Mouse (Mus musculus) neural tube, embryonic 13.5 days (tissue): ENCODE results near the gene Gm44511. TPM values are rescaled to one million over a fixed set of nuclear protein-coding genes. Genes with fewer than 3 reads are reported as not detected.
A peak's percentile ranks its signal among the peaks of the same experiment; 100 is the strongest.
"Not testable (repeated sequence)": the region's sequence is repeated elsewhere in the genome, so short reads cannot be mapped to it uniquely, and the experiment has no call there.

Experiments used
- ATAC-seq: fragments of 200-750 bp; cut with Nextera tagmentation; 2 replicates; pipeline ENCODE4 v1.8.0; 2017; ENCODE audit warnings: low read depth, mild to moderate bottlenecking, moderate TSS enrichment, moderate library complexity
- H3K27ac ChIP-seq: fragments of 300-500 bp; sonication (generic); replicated peaks from 2 replicates; pipeline ENCODE4 v1.5.1; 2015; ENCODE audit warnings: moderate library complexity, mild to moderate bottlenecking, inconsistent platforms
- H3K27me3 ChIP-seq: fragments of 300-500 bp; sonication (generic); 2 replicates; pipeline ENCODE4 v1.6.1; 2015; ENCODE audit warnings: mild to moderate bottlenecking, inconsistent platforms
- H3K36me3 ChIP-seq: fragments of 300-500 bp; sonication (generic); 2 replicates; pipeline ENCODE4 v1.6.1; 2015; ENCODE audit warnings: mild to moderate bottlenecking, inconsistent platforms
- H3K4me1 ChIP-seq: fragments of 300-500 bp; sonication (generic); replicated peaks from 2 replicates; pipeline ENCODE4 v1.6.1; 2015; ENCODE audit warnings: inconsistent platforms
- H3K4me2 ChIP-seq: fragments of 300-500 bp; sonication (generic); 2 replicates; pipeline ENCODE4 v1.6.1; 2015; ENCODE audit warnings: inconsistent platforms, mild to moderate bottlenecking, moderate library complexity
- H3K4me3 ChIP-seq: fragments of 300-500 bp; sonication (generic); 2 replicates; pipeline ENCODE4 v1.5.1; 2015; ENCODE audit warnings: mild to moderate bottlenecking, inconsistent platforms
- H3K9ac ChIP-seq: fragments of 300-500 bp; sonication (generic); 2 replicates; pipeline ENCODE4 v1.6.1; 2015; ENCODE audit warnings: moderate library complexity, mild to moderate bottlenecking, inconsistent platforms
- H3K9me3 ChIP-seq: fragments of 300-500 bp; sonication (generic); 2 replicates; pipeline ENCODE4 v1.6.1; 2016; ENCODE audit warnings: inconsistent platforms
- WGBS: fragments of 180-500 bp; shearing (Covaris S2); methylation state at CpG from one replicate; pipeline ENCODE4 v1.1.7; 2015; 5-methylcytosine and 5-hydroxymethylcytosine counted together
- polyA plus RNA-seq: library from polyadenylated mRNA; unstranded; fragments of >200 nt; fragmentation: Nextera tagmentation; extraction: Ambion mirVana; gene quantifications from 2 replicates; pipeline ENCODE4 v1.2.1, GENCODE M21; 2015

Gm44511 gene
- polyA plus RNA-seq, 1 experiment from 2014 or later, result not detected

DNA sequence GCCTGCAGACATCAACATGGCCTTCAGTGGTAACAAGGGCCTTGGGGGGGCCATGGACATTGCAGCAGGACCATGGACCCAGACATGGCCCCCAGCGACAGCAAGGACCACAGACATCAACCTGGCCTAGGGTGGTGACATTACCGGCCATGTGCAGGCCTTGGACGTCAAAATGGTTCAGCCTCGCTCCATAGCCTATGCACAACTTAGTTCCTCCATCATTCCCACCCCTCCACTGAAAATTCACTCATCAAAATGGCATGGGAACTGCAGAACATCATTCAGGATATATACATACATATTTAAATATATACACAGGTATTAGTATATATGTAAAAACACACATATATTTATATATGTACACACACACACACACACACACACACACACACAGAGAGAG, 21.3 kb upstream of the Gm44511 start:
- H3K4me2 ChIP-seq, result no peak overlapping the region
- no peak overlapping the region for H3K9ac ChIP-seq
- no peak overlapping the region for H3K27ac ChIP-seq
- H3K4me3 ChIP-seq, result no peak overlapping the region
- ATAC-seq, result no peak
- H3K4me1 ChIP-seq, result peaks cover 8% of the 10 kb centered on the region
- no peaks in the 10 kb centered on the region for H3K27me3 ChIP-seq
- H3K36me3 ChIP-seq, result no peaks in the 10 kb centered on the region
- WGBS, result 97% methylated on average over 4 of the region's 4 CpGs
- no peaks in the 10 kb centered on the region for H3K9me3 ChIP-seq

- no peaks in the 10 kb centered on the region for H3K36me3 ChIP-seq
- WGBS, result 68% methylated on average over 8 of the region's 9 CpGs
- H3K4me3 ChIP-seq, result no peak overlapping the region
- ATAC-seq, result no peak
- H3K27ac ChIP-seq, result no peak overlapping the region
- H3K9me3 ChIP-seq, result no peaks in the 10 kb centered on the region
- H3K4me2 ChIP-seq, result no peak overlapping the region
- no peaks in the 10 kb centered on the region for H3K27me3 ChIP-seq
- peaks cover 16% of the 10 kb centered on the region for H3K4me1 ChIP-seq
- H3K9ac ChIP-seq, result no peak overlapping the region
These were observed 20.0 kb upstream of the Gm44511 start for GRCm38 (mm10) chr6:128845998-128846542.

DNA sequence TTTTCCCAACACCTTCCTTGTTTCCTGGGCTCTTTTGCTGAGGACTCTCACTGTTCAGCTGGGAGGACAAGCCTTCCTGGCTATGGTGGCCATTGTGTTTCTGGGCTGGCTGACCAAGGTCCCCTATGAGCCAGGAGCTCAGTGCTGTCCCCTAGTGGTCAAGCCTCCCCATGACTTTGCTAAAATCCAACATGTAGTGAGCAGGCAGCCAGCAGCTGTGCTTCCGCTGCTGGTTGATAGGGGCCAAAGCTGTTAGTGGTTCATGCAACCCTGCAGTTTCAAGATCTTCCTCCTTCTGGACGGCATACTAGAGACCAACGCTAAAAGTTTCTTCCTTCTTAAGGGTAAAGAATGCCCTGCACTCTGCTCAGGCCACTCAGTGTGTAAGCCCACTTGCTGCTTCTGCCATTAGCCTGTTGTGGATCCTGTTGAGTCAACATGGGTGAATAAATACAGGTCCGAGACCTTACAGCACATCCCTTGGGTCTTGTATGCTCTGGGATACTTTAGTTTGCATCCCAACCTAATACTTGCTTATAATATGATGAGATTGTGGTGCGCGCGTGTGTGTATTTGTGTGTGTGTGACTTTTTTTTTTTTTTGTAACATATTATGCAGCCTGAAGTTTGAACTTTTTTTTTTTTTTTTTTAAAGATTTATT, 19.3 kb upstream of the Gm44511 start:
- H3K9me3 ChIP-seq, result no peaks in the 10 kb centered on the region
- no peak for ATAC-seq
- no peak overlapping the region for H3K4me3 ChIP-seq
- 37% methylated on average over 7 of the region's 7 CpGs for WGBS
- H3K36me3 ChIP-seq, result no peaks in the 10 kb centered on the region
- H3K4me2 ChIP-seq, result 0 out of 2 replicates have a peak overlapping the region, but pooled peaks have one; percentile 9
- no peak overlapping the region for H3K9ac ChIP-seq
- no peak overlapping the region for H3K27ac ChIP-seq
- H3K4me1 ChIP-seq, result peaks cover 16% of the 10 kb centered on the region
- no peaks in the 10 kb centered on the region for H3K27me3 ChIP-seq

DNA sequence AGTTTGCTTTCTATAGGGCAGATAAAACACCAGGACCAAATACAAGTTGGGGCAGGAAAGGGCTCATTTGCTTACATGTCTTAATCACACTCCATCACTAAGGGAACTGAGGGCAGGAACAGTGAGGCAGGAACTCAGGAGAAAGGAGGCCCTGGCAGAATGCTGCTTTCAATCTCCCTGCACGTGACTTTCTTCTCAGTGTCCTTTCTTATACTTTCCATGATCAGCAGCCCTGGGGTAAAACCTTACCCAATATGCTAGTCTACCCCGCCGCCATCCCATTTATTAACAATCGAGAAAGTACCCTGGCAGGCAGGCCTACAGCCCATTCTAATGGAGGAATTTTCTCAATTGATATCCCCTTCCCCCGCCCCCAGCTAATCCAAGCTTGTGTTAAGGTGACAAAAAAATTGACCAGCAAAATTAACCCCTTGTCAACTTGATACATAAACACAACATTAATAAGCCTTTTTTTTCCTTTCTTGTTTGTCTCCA, 18.5 kb upstream of the Gm44511 start:
- Histone ChIP-seq H3K4me1 (peaks cover 21% of the 10 kb centered on the region), H3K27ac (0 out of 2 replicates have a peak overlapping the region, but pooled peaks have one; percentile 15), H3K27me3 (no peaks in the 10 kb centered on the region), H3K4me3 (peak overlapping the region; percentile 59; the same call in 1 of the 2 replicates), H3K4me2 (peak overlapping the region; percentile 82), H3K9ac (0 out of 2 replicates have a peak overlapping the region, but pooled peaks have one; percentile 1), H3K9me3 (no peaks in the 10 kb centered on the region), H3K36me3 (no peaks in the 10 kb centered on the region)
- WGBS, result 86% methylated on average over 5 of the region's 5 CpGs
- no peak for ATAC-seq

GRCm38 (mm10) chr6:128844131-128844530, 18.0 kb upstream of the Gm44511 start:
- Histone ChIP-seq H3K36me3 (no peaks in the 10 kb centered on the region), H3K9me3 (no peaks in the 10 kb centered on the region), H3K4me2 (peak overlapping the region; percentile 82), H3K27ac (no peak overlapping the region), H3K4me3 (peak overlapping the region; percentile 59), H3K27me3 (no peaks in the 10 kb centered on the region), H3K9ac (peak overlapping the region; percentile 79), H3K4me1 (peaks cover 24% of the 10 kb centered on the region)
- ATAC-seq, result no peak
- WGBS, result 35% methylated on average over 8 of the region's 8 CpGs

DNA sequence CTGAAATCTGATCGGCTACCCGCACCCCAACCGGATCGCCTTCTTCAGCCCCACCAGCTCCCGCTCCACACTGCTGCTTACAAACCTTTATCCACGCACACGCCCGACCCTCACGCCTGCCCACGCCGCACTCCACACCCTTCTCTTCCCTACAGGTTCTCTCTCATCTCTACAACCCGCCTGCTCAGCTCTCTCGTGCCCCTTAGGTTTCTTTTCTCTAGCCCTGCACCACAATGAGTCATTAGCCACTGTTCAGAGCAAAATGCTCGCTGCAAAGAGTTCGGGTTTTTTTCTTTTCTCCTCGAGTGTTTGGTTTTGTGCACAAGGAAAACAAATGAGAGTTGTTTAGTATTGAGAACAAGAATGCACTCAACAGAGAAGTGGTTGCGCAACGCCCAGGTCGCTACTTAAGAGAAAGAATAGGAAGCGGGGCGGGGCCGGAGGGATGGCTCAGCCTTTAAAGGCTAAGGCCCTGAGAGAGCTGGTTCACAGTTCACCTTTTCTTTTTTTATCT, 17.4 kb upstream of the Gm44511 start:
- ATAC-seq, result peak; percentile 64
- Histone ChIP-seq H3K36me3 (no peaks in the 10 kb centered on the region), H3K4me1 (peaks cover 24% of the 10 kb centered on the region), H3K9me3 (no peaks in the 10 kb centered on the region), H3K4me2 (peak overlapping the region; percentile 82), H3K27ac (peak overlapping the region; percentile 91), H3K9ac (peak overlapping the region; percentile 79), H3K27me3 (no peaks in the 10 kb centered on the region), H3K4me3 (peak overlapping the region; percentile 59)
- under 1% methylated on average over 22 of the region's 22 CpGs for WGBS

DNA sequence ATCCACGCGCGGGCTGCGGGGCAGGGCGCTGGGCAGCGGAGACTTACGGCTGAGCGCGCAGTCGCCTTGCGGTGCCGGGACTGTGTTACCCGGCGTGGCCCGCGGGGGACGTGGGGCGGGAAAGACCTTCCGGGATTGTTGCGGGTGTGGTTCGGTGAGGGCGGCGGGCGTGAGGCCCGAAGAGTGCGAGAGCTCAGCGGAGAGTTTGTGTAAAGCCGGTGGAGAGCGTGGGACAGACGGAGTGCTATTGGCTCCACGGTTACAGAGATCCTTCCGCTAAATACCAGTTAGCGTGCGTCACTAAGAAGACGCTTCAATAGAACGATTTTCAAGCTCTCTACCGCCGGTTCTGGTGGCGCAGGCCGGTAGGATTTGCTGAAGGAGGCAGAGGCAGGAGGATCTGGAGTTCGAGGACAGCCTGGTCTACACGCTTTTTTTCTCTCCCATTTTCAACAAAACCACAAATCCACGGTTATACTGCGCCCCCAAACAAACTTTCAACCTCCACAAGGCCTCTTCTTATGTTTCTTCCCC, 16.9 kb upstream of the Gm44511 start:
- Histone ChIP-seq H3K9me3 (no peaks in the 10 kb centered on the region), H3K4me1 (peaks cover 24% of the 10 kb centered on the region), H3K36me3 (no peaks in the 10 kb centered on the region), H3K4me2 (peak overlapping the region; percentile 82), H3K4me3 (peak overlapping the region; percentile 59), H3K9ac (peak overlapping the region; percentile 79), H3K27me3 (no peaks in the 10 kb centered on the region), H3K27ac (peak overlapping the region; percentile 91)
- ATAC-seq, result peak; percentile 85
- WGBS, result under 1% methylated on average over 44 of the region's 44 CpGs

DNA sequence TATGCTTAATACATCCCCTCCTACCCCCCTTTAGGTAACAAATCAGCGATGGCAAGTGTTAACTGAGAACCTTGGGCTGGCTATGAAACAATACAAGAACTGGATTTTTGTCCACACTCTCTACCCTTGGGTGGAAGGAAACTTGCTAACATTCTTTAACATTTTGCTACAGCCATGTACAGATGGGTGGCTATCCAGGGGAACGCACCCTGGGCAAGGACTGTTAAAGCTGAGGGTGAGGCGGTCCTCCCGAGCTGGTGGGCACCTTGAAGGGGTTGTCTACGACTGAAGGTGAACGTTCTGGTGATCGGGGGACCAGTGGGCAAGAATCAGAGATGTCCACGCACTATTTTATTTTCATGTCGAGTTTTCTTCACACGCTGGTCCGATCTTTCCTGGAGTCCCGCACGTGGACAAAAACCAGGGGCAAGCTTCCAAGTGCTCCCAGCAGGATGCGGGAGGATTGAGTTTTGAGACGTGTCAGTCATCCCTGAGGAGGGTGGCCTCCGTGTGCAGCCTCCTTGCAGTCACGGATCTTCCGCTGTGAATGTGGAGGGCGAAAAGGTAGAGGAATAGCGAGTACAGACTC, 16.3 kb upstream of the Gm44511 start:
- no peaks in the 10 kb centered on the region for H3K36me3 ChIP-seq
- H3K4me2 ChIP-seq, result peak overlapping the region; percentile 82
- H3K27me3 ChIP-seq, result no peaks in the 10 kb centered on the region
- peak overlapping the region; percentile 59 for H3K4me3 ChIP-seq
- H3K9me3 ChIP-seq, result no peaks in the 10 kb centered on the region
- H3K4me1 ChIP-seq, result peaks cover 24% of the 10 kb centered on the region
- no peak for ATAC-seq
- peak overlapping the region; percentile 84 for H3K27ac ChIP-seq
- H3K9ac ChIP-seq, result peak overlapping the region; percentile 75
- under 1% methylated on average over 20 of the region's 20 CpGs for WGBS

GRCm38 (mm10) chr6:128841327-128842089, 15.4 kb upstream of the Gm44511 start:
- peaks cover 24% of the 10 kb centered on the region for H3K4me1 ChIP-seq
- no peak overlapping the region for H3K27ac ChIP-seq
- H3K9me3 ChIP-seq, result no peaks in the 10 kb centered on the region
- WGBS, result 42% methylated on average over 4 of the region's 4 CpGs
- H3K4me3 ChIP-seq, result peak overlapping the region; percentile 59
- peak overlapping the region; percentile 75 for H3K9ac ChIP-seq
- H3K36me3 ChIP-seq, result no peaks in the 10 kb centered on the region
- ATAC-seq, result no peak
- H3K4me2 ChIP-seq, result peak overlapping the region; percentile 82
- no peaks in the 10 kb centered on the region for H3K27me3 ChIP-seq

DNA sequence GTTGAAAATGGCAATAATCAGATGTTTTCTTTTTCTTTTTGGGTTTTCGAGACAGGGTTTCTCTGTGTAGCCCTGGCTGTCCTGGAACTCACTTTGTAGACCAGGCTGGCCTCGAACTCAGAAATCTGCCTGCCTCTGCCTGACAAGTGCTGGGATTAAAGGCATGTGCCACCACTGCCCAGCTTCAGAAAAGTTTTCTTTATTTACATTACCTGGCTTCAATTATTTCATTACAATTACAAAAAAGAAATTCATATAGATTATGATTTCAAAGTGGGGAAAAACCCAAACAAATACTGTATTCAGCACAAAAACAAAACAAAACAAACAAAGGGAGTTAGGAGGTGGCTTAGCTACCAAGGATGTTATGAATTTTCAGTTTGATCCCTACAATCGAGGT, 14.6 kb upstream of the Gm44511 start:
- 85% methylated on average over 3 of the region's 3 CpGs for WGBS
- peaks cover 24% of the 10 kb centered on the region for H3K4me1 ChIP-seq
- H3K27me3 ChIP-seq, ATAC-seq, H3K36me3 ChIP-seq, H3K9me3 ChIP-seq, H3K4me3 ChIP-seq, H3K27ac ChIP-seq, H3K9ac ChIP-seq, H3K4me2 ChIP-seq: not testable (repeated sequence)

DNA sequence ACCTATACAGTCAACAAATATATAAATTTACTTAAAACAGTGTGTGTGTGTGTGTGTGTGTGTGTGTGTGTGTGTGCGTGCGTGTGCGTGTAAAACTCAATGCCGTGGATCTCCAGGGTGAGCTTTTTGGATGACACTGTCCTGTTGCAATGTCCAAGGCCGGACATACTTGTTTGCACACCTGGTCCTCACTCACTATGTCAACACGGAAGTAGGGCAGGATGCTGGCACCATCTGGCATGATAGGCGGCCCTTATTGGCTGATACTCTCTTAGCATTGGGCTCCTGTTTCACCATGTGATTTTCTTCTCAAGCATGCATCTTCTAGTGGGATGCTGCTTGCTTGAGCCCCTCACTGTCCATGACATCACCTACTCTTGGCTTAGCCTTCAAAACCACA, 13.8 kb upstream of the Gm44511 start:
- H3K4me1 ChIP-seq, result peaks cover 24% of the 10 kb centered on the region
- H3K4me3 ChIP-seq, result peak overlapping the region; percentile 78
- H3K27me3 ChIP-seq, result no peaks in the 10 kb centered on the region
- peak overlapping the region; percentile 61; the same call in 1 of the 2 replicates for H3K9ac ChIP-seq
- peak overlapping the region; percentile 58 for H3K4me2 ChIP-seq
- no peaks in the 10 kb centered on the region for H3K36me3 ChIP-seq
- no peaks in the 10 kb centered on the region for H3K9me3 ChIP-seq
- no peak overlapping the region for H3K27ac ChIP-seq
- ATAC-seq, result no peak
- 77% methylated on average over 7 of the region's 7 CpGs for WGBS
